Mouse (Mus musculus): ENCODE results near the gene Gls2.
A peak's percentile ranks its signal among the peaks of the same experiment; 100 is the strongest.
"Not testable (repeated sequence)": the region's sequence is repeated elsewhere in the genome, so short reads cannot be mapped to it uniquely, and the experiment has no call there.

The Gls2 gene

GRCm38 (mm10) chr10:128194551-128195461 is 549 bp downstream of the Gls2 start:
- DNase-seq (ENCODE audit: low spot score in 2 of 2): peak; percentile 37 to 76

GRCm38 (mm10) chr10:128201856-128202255 is 7.6 kb downstream of the Gls2 start:
- DNase-seq (ENCODE audit: low spot score in 2 of 2): no peak

GRCm38 (mm10) chr10:128204941-128205340 is 10.7 kb downstream of the Gls2 start:
- DNase-seq (ENCODE audit: low spot score in 2 of 2): no peak

DNA sequence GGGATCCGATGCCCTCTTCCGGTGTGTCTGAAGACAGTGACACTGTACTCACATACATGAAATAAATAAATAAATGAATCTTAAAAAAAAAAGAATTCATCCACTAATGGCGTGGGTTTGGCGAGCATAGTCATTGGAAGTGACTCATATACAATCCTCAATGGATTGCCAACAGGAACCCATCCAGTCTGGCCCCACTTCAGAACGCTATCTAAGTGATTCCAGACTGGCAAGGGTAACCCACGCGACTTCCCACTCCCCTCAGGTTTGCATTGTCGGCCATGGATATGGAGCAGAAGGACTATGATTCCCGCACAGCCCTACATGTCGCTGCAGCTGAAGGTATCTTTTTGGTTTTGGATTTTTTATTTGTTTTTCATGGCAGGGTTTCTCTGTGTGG is 14.1 kb downstream of the Gls2 start:
- DNase-seq (ENCODE audit: low spot score in 2 of 2): no peak

DNA sequence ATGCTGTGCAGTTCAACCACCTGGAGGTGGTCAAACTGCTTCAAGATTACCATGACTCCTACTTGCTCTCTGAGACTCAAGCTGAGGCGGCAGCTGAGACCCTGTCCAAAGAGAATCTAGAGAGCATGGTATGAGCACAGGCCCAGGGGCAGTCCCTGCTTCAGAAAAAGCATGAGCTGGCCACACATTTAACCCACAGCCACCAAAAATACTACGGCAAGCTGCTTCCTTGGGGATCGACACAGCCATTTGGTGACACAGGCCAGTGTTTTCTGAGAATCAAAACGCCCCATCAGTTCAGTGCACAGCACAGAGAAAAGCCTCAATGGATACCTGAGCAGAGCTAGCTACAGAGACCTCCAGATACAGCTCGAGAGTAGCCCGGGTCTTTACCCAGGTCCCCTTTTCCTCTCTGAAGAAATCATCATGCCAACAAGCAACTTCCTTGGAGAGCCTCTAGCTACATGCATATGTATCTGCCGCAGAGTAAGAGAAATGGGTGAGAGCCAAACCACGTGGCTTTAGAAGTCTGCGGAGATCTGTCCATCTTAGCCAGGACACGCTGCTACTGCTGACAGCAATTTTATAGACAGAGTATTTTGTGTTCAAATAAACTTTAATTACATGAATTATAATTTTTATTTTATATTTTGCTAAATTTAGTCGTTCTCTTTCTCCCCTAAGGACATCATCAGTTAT is 15.2 kb downstream of the Gls2 start:
- no peak for DNase-seq (ENCODE audit: low spot score in 2 of 2)

DNA sequence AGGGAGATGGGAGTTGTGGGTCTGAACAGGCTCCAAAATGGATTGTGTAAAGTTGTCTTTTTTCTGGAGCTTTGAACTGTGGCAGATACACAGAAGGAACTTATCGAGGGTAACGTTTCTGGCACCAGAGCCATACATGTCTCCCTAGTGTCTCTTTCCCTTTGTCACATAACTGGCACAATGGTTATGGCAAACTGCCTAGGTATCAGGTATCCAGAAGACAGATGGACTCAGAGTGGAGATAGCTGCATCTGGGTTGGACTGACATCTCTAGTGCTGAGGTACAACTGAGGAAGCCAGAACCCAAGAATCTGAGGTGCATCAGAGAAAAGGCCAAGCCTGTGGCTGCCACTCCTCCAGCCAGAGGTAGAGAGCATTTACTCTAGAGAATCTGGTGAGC is 15.9 kb downstream of the Gls2 start:
- no peak for DNase-seq (ENCODE audit: low spot score in 2 of 2)

GRCm38 (mm10) chr10:128210954-128211353 is 16.7 kb downstream of the Gls2 start:
- no peak for DNase-seq (ENCODE audit: low spot score in 2 of 2)

GRCm38 (mm10) chr10:128211390-128212108 is 17.3 kb downstream of the Gls2 start, which contains the start of gene Spryd4:
TSS of gene Spryd4 (minus strand) at chr10:128211807.
- DNase-seq (ENCODE audit: low spot score in 2 of 2): peak; percentile 86 to 89

- no peak for DNase-seq (ENCODE audit: low spot score in 2 of 2)
Observed at GRCm38 (mm10) chr10:128212148-128212547, 17.9 kb downstream of the Gls2 start.

- peak; percentile 33 to 46 for DNase-seq (ENCODE audit: low spot score in 2 of 2)
Observed at GRCm38 (mm10) chr10:128212871-128213323, 18.6 kb downstream of the Gls2 start.

DNA sequence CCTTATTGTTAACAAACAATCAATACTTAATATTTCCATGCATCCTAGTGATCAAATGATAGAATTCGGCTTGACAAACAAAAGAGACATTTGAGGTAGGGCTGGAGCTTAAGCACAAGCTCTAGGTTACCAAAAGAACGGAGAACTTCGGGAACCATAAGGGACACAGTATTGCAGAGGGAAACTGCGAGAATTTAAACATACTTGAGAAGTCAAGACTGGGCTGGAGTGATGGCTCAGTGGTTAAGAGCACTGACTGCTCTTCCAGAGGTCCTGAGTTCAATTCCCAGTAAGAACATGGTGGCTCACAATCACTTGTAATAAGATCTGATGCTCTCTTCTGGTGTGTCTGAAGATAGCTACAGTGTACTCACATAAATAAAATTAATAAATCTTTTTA is 19.9 kb downstream of the Gls2 start:
- not testable (repeated sequence) for DNase-seq (ENCODE audit: low spot score in 2 of 2)

DNA sequence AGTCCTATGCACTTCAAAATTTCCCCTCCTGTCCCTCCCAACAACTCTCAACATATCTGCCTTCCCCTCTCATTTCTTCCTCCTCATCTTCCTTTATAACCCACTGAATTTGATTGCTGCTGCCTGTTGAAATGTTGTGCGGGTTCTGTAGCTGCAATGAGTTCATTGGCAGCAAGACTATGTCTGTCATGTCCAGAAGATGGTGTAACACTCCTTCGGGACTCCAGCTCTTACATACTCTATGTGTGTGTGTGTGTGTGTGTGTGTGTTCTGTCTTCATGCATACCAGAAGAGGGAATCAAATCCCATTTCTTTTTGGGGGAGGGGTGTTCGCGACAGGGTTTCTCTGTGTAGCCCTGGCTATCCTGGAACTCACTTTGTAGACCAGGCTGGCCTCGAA is 20.7 kb downstream of the Gls2 start:
- DNase-seq (ENCODE audit: low spot score in 2 of 2): no peak

DNA sequence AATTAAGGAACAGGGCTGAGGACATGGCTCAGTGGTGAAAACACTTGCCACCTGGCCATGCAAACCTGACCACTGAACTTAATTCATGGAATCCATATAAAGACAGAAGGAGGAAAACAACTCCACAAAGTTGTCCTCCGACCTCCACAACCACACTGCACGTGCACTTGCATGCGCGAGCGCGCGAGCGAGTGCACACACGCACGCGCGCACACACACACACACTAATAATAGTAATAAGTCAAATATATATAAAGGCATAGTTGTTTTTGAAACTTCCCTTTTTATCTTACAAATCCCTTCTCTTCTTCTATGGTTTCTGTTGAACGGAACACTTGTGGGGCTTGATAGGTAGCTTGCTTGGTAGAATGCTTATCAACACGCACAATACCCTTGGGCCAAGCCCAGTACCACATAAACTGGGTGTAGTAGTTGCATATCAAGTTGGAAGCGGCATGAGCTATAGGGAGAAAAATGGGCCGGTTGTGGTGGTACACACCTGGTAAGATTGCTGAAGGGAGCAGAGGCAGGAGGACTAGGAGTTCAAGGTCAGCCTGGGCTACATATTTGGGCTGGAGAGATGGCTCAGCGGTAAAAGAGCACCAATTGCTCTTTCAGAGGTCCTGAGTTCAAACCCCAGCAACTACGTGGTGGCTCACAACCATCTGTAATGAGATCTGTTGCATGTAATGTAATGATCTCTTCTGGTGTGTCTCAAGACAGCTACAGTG is 24.3 kb downstream of the Gls2 start:
- no peak for DNase-seq (ENCODE audit: low spot score in 2 of 2)

DNA sequence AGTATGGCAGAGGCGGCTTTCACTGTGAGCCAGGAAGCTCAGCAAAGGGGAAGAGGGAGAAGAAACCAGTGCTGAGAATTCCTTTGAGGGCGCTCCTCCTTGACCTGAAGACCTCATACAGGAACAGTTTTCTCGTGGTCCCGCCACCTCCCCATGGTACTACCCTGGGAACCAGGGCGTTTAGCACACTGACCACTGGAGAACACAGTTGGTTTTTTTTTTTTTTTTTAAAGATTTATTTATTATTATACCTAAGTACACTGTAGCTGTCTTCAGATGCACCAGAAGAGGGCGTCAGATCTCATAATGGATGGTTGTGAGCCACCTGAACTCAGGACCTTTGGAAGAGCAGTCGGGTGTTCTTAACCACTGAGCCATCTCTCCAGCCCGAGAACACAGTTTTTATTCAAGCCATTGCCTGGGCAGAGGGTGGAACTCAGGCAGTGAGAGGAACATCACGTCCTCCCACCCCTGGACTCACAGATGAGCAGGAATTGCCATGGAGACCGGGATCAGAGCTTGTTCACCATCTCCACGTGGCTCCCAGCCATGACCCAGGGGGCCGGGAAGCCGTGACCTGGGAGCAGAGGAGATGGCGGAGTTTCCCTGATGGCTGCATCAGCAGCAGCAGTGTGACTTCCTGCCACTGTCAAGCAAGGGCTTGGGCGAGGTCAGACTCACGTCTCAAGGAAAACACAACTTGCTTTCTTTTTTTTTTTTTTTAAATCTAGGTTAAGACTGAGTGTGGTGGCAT is 27.5 kb downstream of the Gls2 start:
- DNase-seq (ENCODE audit: low spot score in 2 of 2): no peak

- no peak for DNase-seq (ENCODE audit: low spot score in 2 of 2)
Observed at GRCm38 (mm10) chr10:128225064-128225463, 30.8 kb downstream of the Gls2 start.

GRCm38 (mm10) chr10:128225538-128225937 is 31.3 kb downstream of the Gls2 start, which contains the start of gene Mip:
TSS of gene Mip (plus strand) at chr10:128225838.
- DNase-seq (ENCODE audit: low spot score in 2 of 2): no peak

DNA sequence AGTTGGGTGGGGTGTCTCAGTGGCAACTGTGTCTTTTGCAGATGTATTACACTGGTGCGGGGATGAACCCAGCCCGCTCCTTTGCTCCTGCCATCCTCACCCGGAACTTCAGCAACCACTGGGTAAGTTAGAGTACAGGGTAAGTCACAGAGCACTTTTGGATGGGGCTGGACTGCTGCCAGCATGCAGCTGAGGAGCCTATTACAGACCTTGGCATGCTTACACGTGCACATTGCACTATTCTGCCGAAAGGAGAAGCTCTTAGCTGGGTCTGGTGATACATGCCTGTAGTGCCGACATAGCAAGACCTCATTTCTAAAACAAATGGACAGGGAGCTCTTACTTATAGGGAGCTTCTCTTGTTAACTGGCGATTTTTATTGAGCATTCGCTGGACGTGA is 33.3 kb downstream of the Gls2 start:
- no peak for DNase-seq (ENCODE audit: low spot score in 2 of 2)

- DNase-seq (ENCODE audit: low spot score in 2 of 2): no peak
Observed at GRCm38 (mm10) chr10:128228009-128228408, 33.8 kb downstream of the Gls2 start.

DNA sequence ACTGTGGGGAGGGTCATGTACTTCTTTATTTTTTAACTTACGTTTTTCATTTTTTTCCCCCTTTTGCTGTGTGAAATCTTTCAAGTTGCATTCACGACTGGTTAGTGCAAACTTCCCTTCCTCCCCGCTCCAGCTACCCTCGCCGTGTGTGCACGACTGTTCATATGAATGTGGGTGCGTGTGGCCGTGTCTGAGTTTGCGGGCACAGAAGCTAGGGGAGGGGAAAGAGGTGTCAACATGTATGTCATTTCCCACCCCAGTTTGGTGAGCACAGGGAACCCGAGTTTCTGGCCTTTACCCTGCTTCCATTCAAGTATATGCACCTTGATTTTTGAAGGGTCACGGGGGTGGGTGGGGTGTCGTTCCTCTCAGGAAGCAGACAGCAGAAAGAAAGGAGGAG is 36.3 kb downstream of the Gls2 start:
- DNase-seq (ENCODE audit: low spot score in 2 of 2): no peak

DNA sequence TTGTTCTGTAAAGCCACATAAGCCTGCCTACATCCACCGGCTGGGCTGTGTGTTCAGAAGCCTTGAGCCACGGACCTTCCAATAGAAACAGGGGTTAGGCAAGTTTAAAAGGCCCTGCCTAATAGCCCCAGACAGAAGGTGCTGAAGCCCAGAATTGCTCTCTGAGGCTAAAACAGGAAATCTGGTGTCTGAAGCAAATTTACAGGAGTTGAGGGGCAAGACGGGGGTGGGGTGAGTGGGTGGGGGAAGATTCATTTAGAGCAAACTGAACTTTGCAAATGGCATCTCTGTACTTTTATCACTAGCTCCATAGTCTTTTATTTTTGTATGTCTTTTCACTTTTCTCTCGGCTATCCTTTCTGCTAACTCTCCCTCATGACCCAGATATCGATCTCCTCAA is 36.9 kb downstream of the Gls2 start:
- DNase-seq (ENCODE audit: low spot score in 2 of 2): no peak

All from right cerebral cortex, postnatal 36 days (tissue).